Mouse (Mus musculus) hindbrain, embryonic 13.5 days (tissue): ENCODE results near the gene Pigw. TPM values are rescaled to one million over a fixed set of nuclear protein-coding genes. Genes with fewer than 3 reads are reported as not detected.

Experiments used
- ATAC-seq: fragments of 200-750 bp; cut with Nextera tagmentation; 2 replicates; pipeline ENCODE4 v1.8.0; 2017; ENCODE audit warnings: moderate TSS enrichment; ENCODE audit not compliant: low FRiP score
- H3K27ac ChIP-seq: fragments of 300-500 bp; sonication (generic); 2 replicates; pipeline ENCODE4 v1.5.1; 2015; ENCODE audit warnings: inconsistent platforms, mild to moderate bottlenecking, moderate library complexity
- H3K27me3 ChIP-seq: fragments of 300-500 bp; sonication (generic); 2 replicates; pipeline ENCODE4 v1.6.1; 2015; ENCODE audit warnings: mild to moderate bottlenecking, inconsistent platforms
- H3K36me3 ChIP-seq: fragments of 300-500 bp; sonication (generic); 2 replicates; pipeline ENCODE4 v1.6.1; 2015; ENCODE audit warnings: mild to moderate bottlenecking, inconsistent platforms
- H3K4me1 ChIP-seq: fragments of 300-500 bp; sonication (generic); replicated peaks from 2 replicates; pipeline ENCODE4 v1.6.1; 2015; ENCODE audit warnings: inconsistent platforms
- H3K4me2 ChIP-seq: fragments of 300-500 bp; sonication (generic); 2 replicates; pipeline ENCODE4 v1.6.1; 2015; ENCODE audit warnings: inconsistent platforms, mild to moderate bottlenecking, moderate library complexity
- H3K4me3 ChIP-seq: fragments of 300-500 bp; sonication (generic); 2 replicates; pipeline ENCODE4 v1.5.1; 2015; ENCODE audit warnings: mild to moderate bottlenecking, inconsistent platforms
- H3K9ac ChIP-seq: fragments of 300-500 bp; sonication (generic); 2 replicates; pipeline ENCODE4 v1.6.1; 2015; ENCODE audit warnings: mild to moderate bottlenecking, inconsistent platforms
- H3K9me3 ChIP-seq: fragments of 300-500 bp; sonication (generic); 2 replicates; pipeline ENCODE4 v1.6.1; 2016; ENCODE audit warnings: inconsistent platforms
- WGBS: fragments of 180-500 bp; shearing (Covaris S2); methylation state at CpG from one replicate; pipeline ENCODE4 v1.1.7; 2015; 5-methylcytosine and 5-hydroxymethylcytosine counted together
- polyA plus RNA-seq: library from polyadenylated mRNA; unstranded; fragments of >200 nt; fragmentation: Nextera tagmentation; extraction: Ambion mirVana; gene quantifications from 2 replicates; pipeline ENCODE4 v1.2.1, GENCODE M21; 2015

The Pigw gene
- polyA plus RNA-seq, 1 experiment from 2014 or later = 2.1 TPM

DNA sequence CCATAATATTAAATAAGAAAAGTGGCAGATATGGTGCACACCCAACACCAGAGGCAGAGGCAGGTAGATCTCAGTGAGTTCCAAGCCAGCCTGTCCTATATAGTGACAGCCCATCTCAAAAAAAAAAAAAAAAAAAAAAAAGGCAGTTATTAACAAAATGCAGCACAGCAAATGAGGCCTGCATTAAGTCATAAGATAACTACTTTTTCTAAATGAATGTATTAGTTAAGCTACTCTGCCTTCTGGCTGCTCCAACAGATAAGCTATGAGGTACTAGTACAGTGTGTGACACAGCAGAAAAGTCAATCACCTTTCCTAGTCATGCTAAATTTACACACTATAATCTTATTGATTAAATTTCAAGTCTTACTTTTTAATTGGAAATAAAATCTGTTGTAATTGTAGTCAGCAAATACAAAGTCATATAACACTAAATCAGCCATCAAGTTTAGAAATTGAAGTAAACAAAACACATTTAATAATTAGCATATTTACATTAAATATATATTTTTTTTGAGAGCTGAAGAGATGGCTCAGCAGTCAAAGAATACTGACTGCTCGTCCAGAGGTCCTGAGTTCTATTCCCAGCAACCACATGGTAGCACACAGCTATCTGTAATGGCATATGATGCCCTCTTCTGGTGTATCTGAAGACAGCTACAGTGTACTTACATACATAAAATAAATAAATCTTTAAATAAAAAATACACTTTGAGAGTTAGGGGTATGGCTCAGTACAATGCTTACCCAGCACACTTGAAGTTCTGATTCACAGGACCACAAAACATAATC, 6.8 kb downstream of the Pigw start:
- Histone ChIP-seq H3K27ac (no peak overlapping the region), H3K4me1 (peaks cover 13% of the 10 kb centered on the region), H3K9ac (no peak overlapping the region), H3K4me3 (no peak overlapping the region), H3K36me3 (no peaks in the 10 kb centered on the region), H3K27me3 (no peaks in the 10 kb centered on the region), H3K9me3 (no peaks in the 10 kb centered on the region), H3K4me2 (no peak overlapping the region)
- 83% methylated on average over 1 of the region's 1 CpGs for WGBS
- ATAC-seq = no peak

DNA sequence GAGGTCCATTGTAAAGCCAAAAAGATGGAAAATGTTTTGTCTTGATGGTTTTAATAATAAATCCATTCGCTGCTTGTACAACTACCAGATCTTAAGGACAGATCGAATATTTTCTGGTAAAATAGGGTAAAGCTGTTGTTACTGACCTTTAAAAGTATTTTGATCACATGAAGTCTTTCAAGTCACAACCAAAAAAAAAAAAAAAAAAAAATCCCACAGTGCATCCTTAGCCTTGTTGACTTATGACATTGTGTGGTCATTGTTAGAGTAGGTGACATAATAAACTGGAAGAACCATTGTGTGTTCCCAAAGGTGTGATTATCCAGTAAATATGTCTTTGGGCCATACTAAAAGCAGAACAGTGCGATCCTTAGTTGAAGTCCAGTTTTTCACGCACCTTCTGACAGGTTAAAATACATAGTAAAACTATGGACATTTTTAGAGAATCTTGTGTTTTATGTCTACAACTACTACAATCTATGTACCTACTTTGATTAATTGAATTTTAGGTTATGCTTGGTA, 8.5 kb downstream of the Pigw start:
- Histone ChIP-seq H3K9ac (peak overlapping the region; percentile 94), H3K4me3 (peak overlapping the region; percentile 60), H3K36me3 (no peaks in the 10 kb centered on the region), H3K27me3 (no peaks in the 10 kb centered on the region), H3K4me1 (peaks cover 22% of the 10 kb centered on the region), H3K27ac (peak overlapping the region; percentile 100), H3K9me3 (no peaks in the 10 kb centered on the region), H3K4me2 (peak overlapping the region; percentile 70)
- 76% methylated on average over 4 of the region's 4 CpGs for WGBS
- no peak for ATAC-seq

DNA sequence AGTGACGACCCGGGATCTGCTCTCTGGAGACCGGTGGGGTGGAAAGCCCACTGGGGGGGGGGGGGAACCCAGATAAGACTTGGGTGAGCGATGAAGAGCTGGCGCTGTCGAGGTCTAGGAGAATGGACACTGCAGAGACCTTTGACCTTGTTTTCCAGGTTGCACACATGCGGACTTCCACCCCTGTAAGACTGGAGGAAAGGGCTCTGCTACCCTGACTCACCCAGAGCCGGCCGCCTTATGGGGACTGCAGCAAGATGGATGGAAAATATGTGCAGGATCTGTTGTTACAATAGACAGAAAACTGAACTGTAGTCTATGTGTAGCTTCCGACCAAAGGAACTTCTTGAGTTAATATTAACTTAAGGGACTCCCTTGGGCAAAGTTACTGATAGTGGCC, 9.0 kb downstream of the Pigw start:
- peak; percentile 60; the same call in 1 of the 2 replicates for ATAC-seq
- Histone ChIP-seq H3K36me3 (no peaks in the 10 kb centered on the region), H3K4me2 (peak overlapping the region; percentile 70), H3K27ac (peak overlapping the region; percentile 100), H3K4me1 (peaks cover 25% of the 10 kb centered on the region), H3K4me3 (peak overlapping the region; percentile 60), H3K9me3 (no peaks in the 10 kb centered on the region), H3K27me3 (no peaks in the 10 kb centered on the region), H3K9ac (peak overlapping the region; percentile 94)
- WGBS = 1% methylated on average over 10 of the region's 10 CpGs

DNA sequence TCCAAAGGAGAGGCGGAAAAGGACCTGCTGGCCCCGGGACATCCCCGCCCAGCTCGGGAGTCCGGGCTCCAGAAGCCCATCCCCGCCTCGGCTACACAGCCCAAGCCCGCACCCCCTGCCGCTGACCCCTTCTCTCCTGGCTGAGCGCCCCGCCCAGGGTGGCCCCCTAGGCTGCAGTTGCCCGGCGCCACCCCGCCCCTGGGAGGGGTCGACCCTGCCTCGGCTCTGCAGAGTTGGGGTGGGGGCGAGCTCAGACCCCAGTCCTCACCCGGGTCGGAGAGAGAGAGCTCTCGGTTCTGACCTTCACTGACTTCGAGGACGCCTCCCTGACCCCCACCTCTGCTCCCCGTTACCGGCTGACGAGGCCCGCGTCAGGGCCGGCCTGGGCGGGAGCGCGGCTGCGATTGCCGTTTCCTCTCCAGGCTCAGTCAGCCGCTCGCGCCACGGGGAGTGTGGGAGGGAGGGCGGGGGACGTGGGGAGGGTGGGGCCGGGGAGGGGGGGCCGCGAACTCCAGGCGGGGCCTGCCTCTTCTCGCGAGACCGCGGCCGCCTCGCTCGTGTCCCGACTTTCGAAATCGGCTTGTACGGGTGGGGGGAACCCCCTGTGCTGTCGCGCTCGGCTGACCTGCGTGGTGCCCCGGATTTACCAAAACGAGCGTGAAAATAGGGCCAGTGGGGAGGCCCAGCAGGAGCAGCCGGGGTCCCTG, 9.6 kb downstream of the Pigw start, which contains the start of gene Ggnbp2:
Ggnbp2 (minus strand) TSS at position 481 of the 707 bp plus-strand sequence.
- peaks cover 25% of the 10 kb centered on the region for H3K4me1 ChIP-seq
- WGBS = under 1% methylated on average over 48 of the region's 62 CpGs
- H3K27me3 ChIP-seq = no peaks in the 10 kb centered on the region
- H3K36me3 ChIP-seq = no peaks in the 10 kb centered on the region
- peak; percentile 90 for ATAC-seq
- H3K27ac ChIP-seq = peak within 1 kb of the TSS; percentile 100
- H3K9ac ChIP-seq = peak within 1 kb of the TSS; percentile 94
- H3K9me3 ChIP-seq = no peaks in the 10 kb centered on the region
- peak within 1 kb of the TSS; percentile 60 for H3K4me3 ChIP-seq
- peak within 1 kb of the TSS; percentile 91 for H3K4me2 ChIP-seq

DNA sequence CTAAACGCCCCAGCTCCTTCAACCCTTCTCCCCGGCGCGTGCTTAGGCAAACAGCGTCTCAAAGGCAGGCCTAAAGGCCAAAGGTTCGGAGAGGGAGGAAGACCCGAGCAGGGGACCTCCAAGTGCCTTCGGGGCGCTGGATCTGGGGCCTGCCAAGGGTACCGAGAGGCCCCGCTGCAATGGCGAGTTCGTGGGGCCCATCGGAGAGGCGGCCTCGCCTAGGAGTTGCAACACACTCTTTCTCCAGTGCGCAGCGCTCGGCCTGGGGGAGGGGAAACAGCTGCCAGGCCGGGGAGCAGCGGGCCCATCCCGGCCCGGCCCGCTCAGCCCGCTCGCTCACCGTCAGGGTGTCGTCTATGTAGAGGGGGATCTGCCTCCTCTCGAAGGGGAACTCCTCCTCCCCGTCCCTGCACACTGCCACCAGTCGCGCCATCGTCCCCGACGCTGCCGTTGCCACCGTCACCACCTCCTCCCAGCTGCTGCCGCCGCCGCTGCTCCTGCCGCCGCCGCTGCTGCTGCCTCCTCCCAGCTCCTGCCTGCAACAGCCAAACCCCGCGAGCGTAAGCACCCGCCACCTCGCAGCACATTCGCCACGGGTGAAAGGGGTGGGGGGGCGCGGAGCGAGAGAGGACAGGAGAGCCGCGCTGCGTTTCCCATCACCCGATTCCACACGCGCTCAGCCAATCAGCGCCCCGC, 10.4 kb downstream of the Pigw start:
- Histone ChIP-seq H3K27ac (peak overlapping the region; percentile 100), H3K4me2 (peak overlapping the region; percentile 91), H3K4me1 (peaks cover 29% of the 10 kb centered on the region), H3K9ac (peak overlapping the region; percentile 88), H3K27me3 (no peaks in the 10 kb centered on the region), H3K9me3 (no peaks in the 10 kb centered on the region), H3K36me3 (no peaks in the 10 kb centered on the region), H3K4me3 (peak overlapping the region; percentile 60)
- under 1% methylated on average over 48 of the region's 61 CpGs for WGBS
- peak; percentile 84 for ATAC-seq

DNA sequence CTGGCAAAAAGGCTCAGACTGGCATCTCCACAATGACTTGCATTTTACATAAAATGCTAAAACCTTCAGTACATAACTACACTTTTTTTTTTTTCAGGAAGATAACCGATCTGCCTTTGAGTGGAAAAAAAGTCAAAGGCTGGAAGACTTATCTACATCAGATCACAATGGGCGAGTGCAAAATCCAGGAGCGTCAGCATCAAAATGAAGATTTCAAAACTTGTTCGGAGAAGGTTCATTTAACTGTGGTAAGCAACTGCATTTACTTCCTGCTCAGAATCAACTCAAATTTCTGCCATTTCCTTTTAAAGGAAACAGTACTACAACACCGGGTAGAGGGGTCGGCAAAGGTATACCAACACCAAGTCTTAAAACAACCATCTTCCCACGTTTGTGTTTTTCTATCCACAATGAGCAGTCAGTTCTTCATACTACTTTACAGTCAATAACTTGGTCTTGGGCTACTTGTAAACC, 11.3 kb downstream of the Pigw start:
- Histone ChIP-seq H3K4me1 (peaks cover 29% of the 10 kb centered on the region), H3K27me3 (no peaks in the 10 kb centered on the region), H3K4me3 (peak overlapping the region; percentile 60), H3K36me3 (no peaks in the 10 kb centered on the region), H3K9me3 (no peaks in the 10 kb centered on the region), H3K9ac (peak overlapping the region; percentile 88), H3K4me2 (peak overlapping the region; percentile 91), H3K27ac (peak overlapping the region; percentile 100)
- 20% methylated on average over 7 of the region's 7 CpGs for WGBS
- no peak for ATAC-seq

DNA sequence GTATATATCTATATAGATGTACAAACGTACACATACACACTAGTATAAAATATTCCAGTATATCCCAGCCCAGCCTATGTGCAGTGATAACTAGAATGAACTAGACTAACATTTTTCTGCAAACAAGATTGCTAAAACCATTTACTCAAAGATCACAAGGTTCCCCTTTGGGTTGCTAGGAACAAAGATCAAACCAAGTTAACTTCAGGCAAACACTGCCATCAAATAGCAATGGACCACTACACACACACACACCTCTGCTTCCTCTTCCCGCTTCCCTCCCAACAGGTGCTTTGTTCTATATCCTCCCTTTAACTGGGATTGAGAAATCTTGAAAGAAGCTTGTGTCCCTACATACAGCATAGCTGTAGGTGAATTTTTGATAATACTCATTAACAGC, 12.5 kb downstream of the Pigw start:
- H3K27ac ChIP-seq = no peak overlapping the region
- H3K27me3 ChIP-seq = no peaks in the 10 kb centered on the region
- WGBS = 85% methylated on average over 2 of the region's 2 CpGs
- ATAC-seq = no peak
- H3K9ac ChIP-seq = no peak overlapping the region
- no peaks in the 10 kb centered on the region for H3K36me3 ChIP-seq
- H3K4me1 ChIP-seq = peaks cover 29% of the 10 kb centered on the region
- H3K9me3 ChIP-seq = no peaks in the 10 kb centered on the region
- H3K4me2 ChIP-seq = peak overlapping the region; percentile 33
- no peak overlapping the region for H3K4me3 ChIP-seq

DNA sequence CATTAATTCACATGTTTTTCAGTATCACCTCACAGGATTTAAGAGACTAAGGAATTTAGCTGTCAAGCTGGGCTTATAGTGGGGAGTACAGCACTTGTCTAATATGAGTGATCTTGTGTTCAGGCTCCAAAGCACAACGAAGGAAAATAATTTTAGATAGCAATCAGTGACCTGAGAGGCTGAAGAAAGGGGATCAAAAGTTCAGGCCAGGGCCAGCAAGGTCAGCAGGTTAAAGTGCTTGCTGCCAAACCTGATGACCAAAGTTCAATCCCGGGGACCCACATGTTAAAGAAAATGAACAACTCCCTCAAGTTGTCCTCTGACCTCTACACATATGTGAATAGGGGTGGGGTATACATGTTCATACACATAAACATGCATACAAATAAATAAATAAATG, 14.8 kb downstream of the Pigw start:
- H3K36me3 ChIP-seq = peaks cover 5% of the 10 kb centered on the region; the same call in 1 of the 2 replicates
- H3K9ac ChIP-seq = no peak overlapping the region
- no peak for ATAC-seq
- no peaks in the 10 kb centered on the region for H3K27me3 ChIP-seq
- no peaks in the 10 kb centered on the region for H3K9me3 ChIP-seq
- 81% methylated on average over 2 of the region's 2 CpGs for WGBS
- no peak overlapping the region for H3K4me3 ChIP-seq
- no peak overlapping the region for H3K27ac ChIP-seq
- no peak overlapping the region for H3K4me2 ChIP-seq
- peaks cover 26% of the 10 kb centered on the region for H3K4me1 ChIP-seq

DNA sequence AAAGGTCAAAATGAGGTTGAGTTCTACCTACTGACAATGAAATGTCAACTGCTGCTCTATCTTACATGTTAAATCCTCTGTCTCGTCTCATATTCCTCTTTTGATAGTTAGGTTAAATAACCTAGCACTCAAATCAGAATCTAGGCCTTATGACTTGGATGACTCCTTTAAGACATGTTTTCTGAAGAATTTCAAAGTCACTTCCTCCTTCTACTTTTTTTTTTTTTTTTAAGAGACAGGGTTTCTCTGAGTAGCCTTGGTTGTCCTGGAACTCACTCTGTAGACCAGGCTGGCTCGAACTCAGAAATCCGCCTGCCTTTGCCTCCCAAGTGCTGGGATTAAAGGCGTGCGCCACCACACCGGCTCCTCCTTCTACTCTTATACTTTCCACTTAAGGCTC, 24.8 kb downstream of the Pigw start:
- no peak overlapping the region for H3K27ac ChIP-seq
- no peaks in the 10 kb centered on the region for H3K27me3 ChIP-seq
- no peak for ATAC-seq
- WGBS = 95% methylated on average over 6 of the region's 6 CpGs
- H3K4me3 ChIP-seq = no peak overlapping the region
- no peaks in the 10 kb centered on the region for H3K9me3 ChIP-seq
- H3K9ac ChIP-seq = no peak overlapping the region
- H3K36me3 ChIP-seq = peaks cover 56% of the 10 kb centered on the region
- no peaks in the 10 kb centered on the region for H3K4me1 ChIP-seq
- H3K4me2 ChIP-seq = no peak overlapping the region

DNA sequence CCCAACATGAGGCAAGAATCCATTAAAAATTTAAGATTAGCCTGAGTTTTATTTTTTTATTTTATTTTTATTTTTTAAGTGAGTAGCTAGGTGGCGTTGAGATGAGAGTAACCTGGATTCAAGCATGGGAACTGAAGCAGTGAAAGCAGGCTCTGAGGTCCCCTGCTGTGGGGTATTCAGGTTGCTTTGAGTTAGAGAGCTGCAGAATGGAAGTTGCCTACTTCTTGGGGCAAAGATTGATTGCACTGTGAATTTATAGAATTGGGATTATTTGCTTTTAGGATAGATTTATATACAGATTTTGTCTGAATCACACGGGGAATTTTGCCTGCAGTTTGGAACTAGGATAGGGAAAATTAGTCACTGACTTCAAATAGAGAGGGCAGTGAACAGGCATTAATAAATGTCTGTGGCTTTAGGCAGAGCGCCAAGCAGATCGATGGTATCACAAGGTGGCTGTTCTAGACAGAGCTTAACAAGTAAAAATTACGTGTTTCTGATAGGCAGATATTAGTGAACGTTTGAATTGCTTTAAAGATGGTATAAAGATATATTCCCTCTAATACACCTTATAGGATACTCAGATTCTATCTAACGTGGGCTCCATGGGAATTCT, 32.5 kb downstream of the Pigw start:
- no peak overlapping the region for H3K4me2 ChIP-seq
- no peaks in the 10 kb centered on the region for H3K27me3 ChIP-seq
- H3K36me3 ChIP-seq = peaks cover 76% of the 10 kb centered on the region
- H3K27ac ChIP-seq = no peak overlapping the region
- no peak overlapping the region for H3K4me3 ChIP-seq
- H3K9me3 ChIP-seq = no peaks in the 10 kb centered on the region
- no peak for ATAC-seq
- WGBS = 83% methylated on average over 7 of the region's 7 CpGs
- no peak overlapping the region for H3K9ac ChIP-seq
- no peaks in the 10 kb centered on the region for H3K4me1 ChIP-seq

DNA sequence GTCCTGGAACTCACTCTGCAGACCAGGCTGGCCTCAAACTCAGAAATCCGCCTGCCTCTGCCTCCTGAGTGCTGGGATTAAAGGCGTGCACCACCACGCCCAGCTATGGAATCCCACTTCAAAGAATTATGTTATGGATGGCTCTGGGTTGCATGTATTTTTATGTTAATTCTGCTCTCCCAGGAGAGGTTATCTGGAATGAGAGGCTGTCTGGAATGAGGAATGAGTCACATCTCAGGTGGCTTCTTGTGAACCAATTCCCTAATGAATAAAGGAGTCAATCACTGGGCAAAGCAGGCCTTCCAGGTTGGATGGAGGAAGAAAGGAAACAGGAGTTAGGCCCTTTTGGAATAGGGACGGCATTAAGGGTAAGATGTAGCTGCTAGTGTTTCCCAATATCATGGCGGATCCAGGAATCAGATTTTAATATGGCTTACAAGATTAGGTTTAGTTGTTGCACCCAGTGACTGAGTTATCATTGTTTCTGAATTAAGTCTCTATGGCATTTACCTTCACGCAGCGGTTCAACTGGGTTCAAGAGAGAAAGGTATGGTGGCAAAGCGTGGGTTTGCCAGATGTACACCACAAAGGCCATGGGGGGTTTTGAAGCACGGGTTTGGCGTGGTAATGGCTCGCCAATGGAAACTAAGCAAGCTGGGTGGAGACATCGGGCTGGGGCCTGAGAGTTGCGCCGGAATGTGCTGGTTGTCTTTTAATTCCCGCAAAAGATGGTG, 33.2 kb downstream of the Pigw start:
- Histone ChIP-seq H3K36me3 (peaks cover 72% of the 10 kb centered on the region), H3K9me3 (no peaks in the 10 kb centered on the region), H3K4me3 (no peak overlapping the region), H3K27ac (no peak overlapping the region), H3K4me2 (no peak overlapping the region), H3K4me1 (no peaks in the 10 kb centered on the region), H3K9ac (no peak overlapping the region), H3K27me3 (no peaks in the 10 kb centered on the region)
- ATAC-seq = no peak
- WGBS = 95% methylated on average over 15 of the region's 15 CpGs
